Mouse (Mus musculus): ENCODE measurements around the gene 2410131K14Rik.

GRCm38 (mm10) chr5:118239671-118240070 is 5.4 kb upstream of the 2410131K14Rik start:
- no peak for TF ChIP-seq CTCF (conservative IDR thresholded peaks at IDR 0.05; ENCODE audit: low read length)
- TF ChIP-seq NANOG (IDR thresholded peaks at IDR 0.05; ENCODE audit: borderline replicate concordance, low read length), result no peak
- no peak for TF ChIP-seq POU5F1 (IDR thresholded peaks at IDR 0.05; ENCODE audit: borderline replicate concordance, low read length)
